Mouse (Mus musculus) embryonic facial prominence, embryonic 14.5 days (tissue): ENCODE results near the gene Gm20388. TPM values are rescaled to one million over a fixed set of nuclear protein-coding genes. Genes with fewer than 3 reads are reported as not detected.

Source experiments
- ATAC-seq: fragments of 200-750 bp; cut with Nextera tagmentation; 2 replicates; pipeline ENCODE4 v1.8.0; 2017; ENCODE audit warnings: low read depth, moderate number of reproducible peaks, moderate TSS enrichment
- DNase-seq: peaks from one replicate; pipeline ENCODE4 v3.0.0-alpha.2; 2015; ENCODE audit warnings: low spot score
- H3K27ac ChIP-seq: fragments of 300-500 bp; sonication (generic); replicated peaks from 2 replicates; pipeline ENCODE4 v1.5.1; 2014; ENCODE audit warnings: low read depth, mild to moderate bottlenecking, low read length, moderate library complexity
- H3K27me3 ChIP-seq: fragments of 300-500 bp; sonication (generic); replicated peaks from 2 replicates; pipeline ENCODE4 v1.6.1; 2014; ENCODE audit warnings: low read length; ENCODE audit not compliant: control insufficient read depth, insufficient read depth
- H3K36me3 ChIP-seq: fragments of 300-500 bp; sonication (generic); 2 replicates; pipeline ENCODE4 v1.6.1; 2014; ENCODE audit warnings: low read length, mixed read lengths; ENCODE audit not compliant: control insufficient read depth, insufficient read depth
- H3K4me1 ChIP-seq: fragments of 300-500 bp; sonication (generic); 2 replicates; pipeline ENCODE4 v1.6.1; 2014; ENCODE audit warnings: antibody characterized with exemption, low read length; ENCODE audit not compliant: control insufficient read depth, insufficient read depth
- H3K4me2 ChIP-seq: fragments of 300-500 bp; sonication (generic); 2 replicates; pipeline ENCODE4 v1.6.1; 2014; ENCODE audit warnings: low read depth, mild to moderate bottlenecking, low read length, moderate library complexity, mixed read lengths
- H3K4me3 ChIP-seq: fragments of 300-500 bp; sonication (generic); 2 replicates; pipeline ENCODE4 v1.5.1; 2014; ENCODE audit warnings: low read depth, mild to moderate bottlenecking, low read length
- H3K9ac ChIP-seq: fragments of 300-500 bp; sonication (generic); 2 replicates; pipeline ENCODE4 v1.6.1; 2014; ENCODE audit warnings: low read depth, mild to moderate bottlenecking, low read length, moderate library complexity, mixed read lengths
- H3K9me3 ChIP-seq: fragments of 300-500 bp; sonication (generic); 2 replicates; pipeline ENCODE4 v1.6.1; 2016; ENCODE audit warnings: low read length; ENCODE audit not compliant: control insufficient read depth
- WGBS: fragments of 180-500 bp; shearing (Covaris S2); extraction: QIAGEN DNeasy Blood & Tissue Kit; methylation state at CpG from one replicate; pipeline ENCODE4 v1.1.7; 2014; 5-methylcytosine and 5-hydroxymethylcytosine counted together
- polyA plus RNA-seq: library from polyadenylated mRNA; unstranded; fragments of >200 nt; fragmentation: Nextera tagmentation; extraction: Ambion mirVana; gene quantifications from 2 replicates; pipeline ENCODE4 v1.2.1, GENCODE M21; 2014

Gene Gm20388
- polyA plus RNA-seq, 1 experiment from 2014 or later, result not detected

- ATAC-seq, result no peak
- Histone ChIP-seq H3K4me3 (peak within 1 kb of the TSS; percentile 79), H3K27ac (peak within 1 kb of the TSS; percentile 86), H3K9me3 (no peaks in the 10 kb centered on the region), H3K9ac (peak within 1 kb of the TSS; percentile 91), H3K27me3 (no peaks in the 10 kb centered on the region), H3K4me2 (peak within 1 kb of the TSS; percentile 70), H3K36me3 (no peaks in the 10 kb centered on the region), H3K4me1 (peaks cover 27% of the 10 kb centered on the region)
- WGBS, result 27% methylated on average over 13 of the region's 13 CpGs
- DNase-seq, result no peak
Observed at GRCm38 (mm10) chr8:119909944-119910546, 596 bp upstream of the Gm20388 start, which contains the start of gene Usp10. TSS of gene Usp10 (plus strand) at chr8:119910360.

GRCm38 (mm10) chr8:119911258-119911962 is 769 bp downstream of the Gm20388 start:
- WGBS, result under 1% methylated on average over 30 of the region's 30 CpGs
- Histone ChIP-seq H3K9me3 (no peaks in the 10 kb centered on the region), H3K27me3 (no peaks in the 10 kb centered on the region), H3K4me3 (peak overlapping the region; percentile 79), H3K9ac (peak overlapping the region; percentile 91), H3K4me1 (peaks cover 33% of the 10 kb centered on the region), H3K4me2 (peak overlapping the region; percentile 70), H3K36me3 (no peaks in the 10 kb centered on the region), H3K27ac (peak overlapping the region; percentile 86)
- DNase-seq (peak; percentile 44), ATAC-seq (peak; percentile 51)

DNA sequence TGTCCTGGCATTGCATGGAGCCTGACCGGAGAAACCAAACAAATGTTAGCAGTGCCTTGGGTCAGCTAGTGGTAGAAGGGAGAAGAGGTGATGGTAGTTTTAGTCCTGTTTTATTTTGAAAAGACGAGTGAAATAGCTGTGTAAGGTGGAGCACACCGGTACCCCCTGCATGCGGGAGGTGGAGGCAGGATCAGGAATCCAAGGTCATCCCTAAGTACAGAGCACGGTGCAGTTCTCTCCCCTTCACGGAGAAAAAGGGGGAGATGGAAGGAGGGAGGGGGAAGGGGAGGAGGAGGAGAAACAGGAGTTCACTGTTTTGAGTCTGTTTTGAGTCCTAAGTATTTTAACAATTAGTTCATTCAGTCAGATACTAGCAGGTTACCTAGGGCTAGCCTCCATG is 2.0 kb downstream of the Gm20388 start:
- H3K4me2 ChIP-seq, result peak overlapping the region; percentile 70
- H3K36me3 ChIP-seq, result no peaks in the 10 kb centered on the region
- DNase-seq (no peak), ATAC-seq (no peak)
- 46% methylated on average over 6 of the region's 6 CpGs for WGBS
- no peaks in the 10 kb centered on the region for H3K9me3 ChIP-seq
- peak overlapping the region; percentile 6; the same call in 1 of the 2 replicates for H3K9ac ChIP-seq
- peaks cover 33% of the 10 kb centered on the region for H3K4me1 ChIP-seq
- H3K27ac ChIP-seq, result no peak overlapping the region
- peak overlapping the region; percentile 79 for H3K4me3 ChIP-seq
- no peaks in the 10 kb centered on the region for H3K27me3 ChIP-seq

DNA sequence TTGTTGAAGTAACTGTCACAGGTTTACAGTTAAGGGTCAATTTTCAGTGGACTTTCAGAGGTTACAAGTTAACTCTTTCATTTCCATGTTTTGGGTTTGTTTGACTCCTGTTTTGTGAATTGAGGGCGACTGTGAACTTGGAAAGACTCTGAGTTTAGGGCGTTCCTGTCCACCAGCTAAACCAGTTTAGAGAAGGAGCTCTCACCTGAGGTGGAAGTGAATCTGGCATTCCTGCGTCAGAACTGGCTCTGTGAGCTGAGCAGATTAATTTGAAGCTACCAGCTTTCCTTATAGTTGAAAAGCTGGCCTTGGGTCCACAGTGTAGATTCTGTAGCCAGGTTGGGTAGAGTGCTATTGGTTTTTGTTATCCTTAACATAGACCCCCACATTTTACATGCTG is 2.5 kb downstream of the Gm20388 start:
- ATAC-seq, result no peak

DNA sequence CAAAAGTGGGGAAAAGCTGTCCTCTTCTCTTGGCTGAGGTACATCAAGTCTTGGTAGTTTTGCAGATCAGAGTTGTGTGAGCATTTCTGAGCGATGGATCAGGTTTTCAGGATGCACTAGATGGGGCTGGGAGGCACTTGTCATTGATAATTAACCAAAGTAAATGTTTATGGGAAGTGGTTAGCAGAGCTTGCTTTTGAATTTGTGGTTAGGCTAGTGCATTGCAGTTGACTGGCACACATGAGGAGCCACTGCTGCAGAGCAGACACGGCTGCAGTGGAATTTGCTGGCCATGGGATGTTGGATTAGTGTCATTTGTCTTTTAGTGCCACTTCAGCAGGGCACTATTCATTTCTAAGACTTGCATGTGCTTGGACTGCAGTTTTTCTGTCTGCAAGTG is 3.5 kb downstream of the Gm20388 start:
- no peak overlapping the region for H3K27ac ChIP-seq
- H3K36me3 ChIP-seq, result no peaks in the 10 kb centered on the region
- no peak overlapping the region for H3K4me3 ChIP-seq
- peak overlapping the region; percentile 34; the same call in 1 of the 2 replicates for H3K9ac ChIP-seq
- DNase-seq, result no peak
- WGBS, result 52% methylated on average over 2 of the region's 2 CpGs
- no peaks in the 10 kb centered on the region for H3K27me3 ChIP-seq
- H3K4me2 ChIP-seq, result no peak overlapping the region
- no peak for ATAC-seq
- H3K4me1 ChIP-seq, result peaks cover 33% of the 10 kb centered on the region
- no peaks in the 10 kb centered on the region for H3K9me3 ChIP-seq

More for the DNA sequence above, 2.5 kb downstream of the Gm20388 start:
- 60% methylated on average over 3 of the region's 3 CpGs for WGBS
- Histone ChIP-seq H3K27me3 (no peaks in the 10 kb centered on the region), H3K4me2 (peak overlapping the region; percentile 70), H3K9ac (peak overlapping the region; percentile 6; the same call in 1 of the 2 replicates), H3K9me3 (no peaks in the 10 kb centered on the region), H3K4me1 (peaks cover 33% of the 10 kb centered on the region), H3K4me3 (no peak overlapping the region), H3K27ac (no peak overlapping the region), H3K36me3 (no peaks in the 10 kb centered on the region)
- peak; percentile 33 for DNase-seq

- Histone ChIP-seq H3K4me1 (peaks cover 33% of the 10 kb centered on the region), H3K9me3 (no peaks in the 10 kb centered on the region), H3K36me3 (no peaks in the 10 kb centered on the region), H3K9ac (no peak overlapping the region), H3K4me3 (no peak overlapping the region), H3K27me3 (no peaks in the 10 kb centered on the region), H3K4me2 (no peak overlapping the region), H3K27ac (no peak overlapping the region)
- WGBS, result 80% methylated on average over 4 of the region's 4 CpGs
- ATAC-seq (no peak), DNase-seq (no peak)
Observed at GRCm38 (mm10) chr8:119915298-119915697, 4.7 kb downstream of the Gm20388 start.

GRCm38 (mm10) chr8:119916237-119916892 is 5.7 kb downstream of the Gm20388 start:
- Histone ChIP-seq H3K9me3 (no peaks in the 10 kb centered on the region), H3K27ac (no peak overlapping the region), H3K9ac (no peak overlapping the region), H3K4me1 (peaks cover 33% of the 10 kb centered on the region), H3K36me3 (no peaks in the 10 kb centered on the region), H3K27me3 (no peaks in the 10 kb centered on the region), H3K4me2 (no peak overlapping the region), H3K4me3 (no peak overlapping the region)
- WGBS, result 77% methylated on average over 16 of the region's 16 CpGs
- ATAC-seq (no peak), DNase-seq (no peak)

- ATAC-seq, result no peak
- Histone ChIP-seq H3K27me3 (no peaks in the 10 kb centered on the region), H3K4me1 (peaks cover 27% of the 10 kb centered on the region), H3K9me3 (no peaks in the 10 kb centered on the region), H3K4me2 (no peak overlapping the region), H3K36me3 (no peaks in the 10 kb centered on the region), H3K9ac (no peak overlapping the region), H3K4me3 (no peak overlapping the region), H3K27ac (no peak overlapping the region)
- no peak for DNase-seq
- WGBS, result 92% methylated on average over 3 of the region's 3 CpGs
Observed at GRCm38 (mm10) chr8:119917415-119917814, 6.8 kb downstream of the Gm20388 start.
